Mouse (Mus musculus): Measurements from ENCODE around the gene Thsd1. TPM values are rescaled to one million over a fixed set of nuclear protein-coding genes. Genes with fewer than 3 reads are reported as not detected.

Thsd1 gene
- total RNA-seq (2021), result 1 to 10 TPM in 1 of 2 experiments, under 1 TPM in 1; 0.89 to 1.3 TPM
- long read RNA-seq, experiment 1, full-length matches to known transcripts, result 2 of 3 reads
- long read RNA-seq, experiment 1, partial matches to known transcripts, result 1 of 3 reads
- long read RNA-seq, experiment 1, other reads (novel, unspliced or antisense), result 0 of 3 reads
- long read RNA-seq, experiment 2, full-length matches to known transcripts, result 3 of 3 reads
- long read RNA-seq, experiment 2, partial matches to known transcripts, result 0 of 3 reads
- long read RNA-seq, experiment 2, other reads (novel, unspliced or antisense), result 0 of 3 reads

DNA sequence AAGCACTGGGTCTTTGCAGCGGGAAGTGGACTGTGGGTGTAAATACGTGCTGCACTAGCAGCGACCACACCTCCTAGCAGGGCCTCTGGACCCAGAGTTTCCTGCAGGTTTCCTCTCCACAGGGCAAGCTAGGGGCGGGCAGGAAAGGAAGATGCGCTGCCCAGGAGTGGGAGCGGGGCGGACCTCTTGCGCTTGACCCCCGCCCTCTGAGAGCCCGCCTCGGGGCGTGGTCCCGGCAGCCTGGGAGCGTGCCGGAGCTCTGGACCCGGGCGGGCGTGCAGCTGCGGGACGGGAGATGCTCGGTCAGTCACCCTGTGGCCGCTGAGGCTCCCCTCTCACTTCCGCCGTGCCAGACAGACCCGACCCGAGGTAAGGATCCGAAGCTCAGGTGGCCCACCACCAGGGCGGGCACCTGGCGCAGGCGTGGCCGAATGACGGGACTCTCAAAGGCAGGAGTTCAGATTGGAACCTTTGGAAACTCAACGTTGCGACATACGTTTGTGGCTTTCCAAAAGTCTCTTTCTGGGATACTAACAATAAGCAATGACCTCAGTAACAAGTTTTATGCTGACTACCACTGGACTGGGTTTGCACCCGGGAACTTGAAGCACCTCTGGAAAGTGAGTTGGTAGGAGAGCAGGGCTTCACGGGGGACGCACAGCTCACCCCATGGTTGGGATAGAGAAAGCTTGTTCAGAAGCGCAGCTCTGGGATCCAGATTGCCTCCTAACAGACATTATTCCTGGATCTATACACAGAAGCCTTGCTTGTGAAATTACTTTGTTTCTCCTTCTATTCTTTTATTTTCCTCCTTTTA lies at the start of gene Thsd1:
Thsd1 (plus strand) TSS at position 253 of the 817 bp plus-strand sequence.
- DNase-seq (ENCODE audit: low spot score), result peak; percentile 61

GRCm38 (mm10) chr8:22184884-22185283 lies 42.2 kb upstream of the Thsd1 start:
- no peak for DNase-seq (ENCODE audit: low spot score)

GRCm38 (mm10) chr8:22185431-22186397 lies 41.4 kb upstream of the Thsd1 start, which contains the start of gene Ckap2:
TSS of gene Ckap2 (minus strand) at chr8:22185819.
- DNase-seq (ENCODE audit: low spot score), result peak; percentile 82

DNA sequence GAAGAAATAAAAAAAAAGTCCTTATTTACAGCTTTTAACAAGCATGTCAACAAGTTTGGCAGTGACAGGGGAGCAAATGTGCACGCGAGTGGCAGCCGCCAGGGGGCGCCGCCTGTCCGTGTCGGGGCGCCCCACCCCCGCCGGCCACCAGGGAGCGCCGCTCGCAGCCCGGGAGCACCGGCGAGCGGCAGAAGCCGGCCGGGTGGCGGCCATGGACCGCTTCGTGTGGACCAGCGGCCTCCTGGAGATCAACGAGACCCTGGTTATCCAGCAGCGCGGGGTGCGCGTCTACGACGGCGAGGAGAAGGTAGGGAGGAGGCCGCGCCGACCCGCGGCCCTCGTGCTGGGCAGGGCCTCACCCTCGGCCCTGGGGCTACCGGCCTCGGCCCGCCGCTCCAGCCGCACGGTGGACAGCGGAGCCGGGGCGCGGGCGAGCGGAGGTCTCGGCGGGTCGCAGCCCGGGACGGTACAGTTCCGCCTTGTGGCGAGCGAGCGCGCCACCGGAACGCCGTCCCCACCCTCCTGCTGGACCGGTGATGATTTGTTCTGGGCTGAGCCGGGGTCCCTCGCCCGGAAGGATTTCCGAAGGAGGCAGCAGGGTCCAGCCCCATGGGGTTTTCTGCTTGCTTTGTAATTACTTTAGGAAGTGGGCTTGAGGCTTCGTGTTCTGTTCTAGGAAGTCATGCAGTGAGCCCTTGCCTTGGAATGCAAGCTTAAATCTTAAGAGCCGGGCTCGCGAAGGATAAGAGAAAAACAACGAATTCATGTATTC lies 34.3 kb upstream of the Thsd1 start, which contains the start of gene Vps36:
Vps36 (plus strand) TSS at position 150 of the 772 bp plus-strand sequence.
- DNase-seq (ENCODE audit: low spot score), result peak; percentile 86

DNA sequence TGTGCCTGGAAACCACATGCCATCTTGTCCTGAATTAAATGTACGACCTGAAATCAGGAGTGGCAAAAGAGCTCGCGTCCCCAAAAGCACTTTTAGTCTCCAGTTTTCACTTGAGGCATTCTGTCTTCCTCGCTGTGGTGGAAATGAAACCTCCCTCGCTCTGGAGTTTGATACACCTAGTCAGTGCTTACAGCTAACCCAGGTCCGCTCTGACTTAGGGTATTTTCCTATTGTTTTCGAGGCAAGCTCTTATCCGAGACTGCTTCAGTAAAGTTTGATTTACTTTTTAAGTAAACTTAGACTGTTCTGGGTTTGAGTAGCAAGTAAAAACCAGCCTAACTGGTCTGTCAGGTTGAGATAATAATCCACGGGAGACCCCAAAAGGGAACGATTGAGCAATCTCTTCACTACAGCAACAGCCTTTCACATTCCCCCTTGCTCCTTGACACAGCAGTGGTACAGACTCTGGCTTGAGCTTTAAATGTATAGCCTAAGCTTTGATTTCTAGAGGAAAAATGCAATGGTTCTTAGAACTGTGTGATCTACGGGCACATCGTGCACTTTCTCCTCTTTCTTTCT lies 33.6 kb upstream of the Thsd1 start:
- DNase-seq (ENCODE audit: low spot score), result peak; percentile 9

DNA sequence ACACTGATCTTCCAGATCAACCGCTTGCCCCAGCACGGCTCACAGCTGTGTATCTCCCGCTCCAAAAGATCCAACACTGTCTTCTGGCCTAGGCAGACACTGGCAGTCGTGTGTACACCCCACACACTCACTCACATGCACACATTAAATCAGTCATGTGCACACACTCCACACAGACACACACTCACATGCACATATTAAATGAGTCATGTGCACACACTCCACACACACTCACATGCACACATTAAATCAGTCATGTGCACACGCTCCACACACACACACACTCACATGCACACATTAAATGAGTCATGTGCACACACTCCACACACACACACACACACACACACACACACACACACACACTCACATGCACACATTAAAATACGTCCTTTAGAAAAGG lies 29.2 kb upstream of the Thsd1 start:
- DNase-seq (ENCODE audit: low spot score), result no peak

- DNase-seq (ENCODE audit: low spot score), result no peak
Observed at GRCm38 (mm10) chr8:22199481-22199880, 27.6 kb upstream of the Thsd1 start.

DNA sequence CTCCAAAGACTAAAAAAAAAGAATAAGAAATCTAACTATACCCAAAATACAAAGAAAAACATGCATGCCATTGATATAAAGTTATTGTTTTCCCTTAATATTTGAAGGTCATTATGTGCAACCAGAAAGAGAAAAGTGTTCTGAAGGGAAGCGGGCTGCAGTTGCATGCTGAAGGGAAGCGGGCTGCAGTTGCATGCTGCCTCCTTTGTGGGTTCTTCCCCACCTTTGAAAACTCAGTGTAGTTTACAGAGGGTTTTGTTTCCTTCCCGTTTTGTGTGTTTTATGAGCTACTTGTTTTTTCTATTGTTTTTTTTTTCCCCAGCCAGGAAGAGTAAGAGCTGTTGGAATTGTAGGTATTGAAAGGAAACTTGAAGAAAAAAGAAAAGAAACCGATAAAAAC lies 19.6 kb upstream of the Thsd1 start:
- DNase-seq (ENCODE audit: low spot score), result no peak

DNA sequence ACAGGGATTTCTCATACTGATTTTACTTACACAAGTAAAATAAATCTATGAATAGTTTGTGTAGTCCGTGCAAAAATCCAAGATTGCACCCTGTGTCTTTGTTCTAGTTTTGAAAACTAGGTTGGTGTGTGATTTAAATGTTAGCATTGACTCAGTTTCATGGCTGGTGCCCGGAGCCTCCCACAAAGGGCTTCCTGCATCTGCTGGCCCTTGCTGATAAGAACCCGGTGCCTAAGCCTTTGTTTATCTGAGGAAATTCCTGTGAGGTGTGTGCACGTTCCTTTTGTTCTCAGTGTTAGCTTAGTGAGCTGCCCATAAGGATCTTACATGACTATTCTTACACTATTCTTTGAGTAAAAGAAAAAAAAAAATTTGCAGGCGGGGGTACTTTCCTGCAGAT lies 18.1 kb upstream of the Thsd1 start:
- no peak for DNase-seq (ENCODE audit: low spot score)

DNA sequence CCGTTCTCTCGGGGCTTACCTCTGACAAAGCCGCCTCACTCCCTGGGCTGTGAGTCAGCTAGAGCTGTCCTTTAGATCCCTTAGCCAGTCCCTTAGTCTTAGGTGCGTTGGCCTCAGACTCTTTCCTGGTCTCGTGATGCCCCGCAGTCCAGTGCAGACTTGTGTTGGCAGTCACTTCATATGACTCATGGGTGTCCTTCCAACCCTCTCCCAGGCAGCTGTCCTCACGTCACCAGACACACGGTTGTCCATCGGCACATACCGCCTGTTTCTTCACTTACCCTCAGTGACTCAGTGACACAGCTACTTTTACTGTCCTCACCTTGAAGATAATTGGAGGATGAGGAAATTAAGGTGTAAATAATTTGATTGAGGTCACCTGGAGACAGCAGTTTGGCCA lies 12.3 kb upstream of the Thsd1 start:
- peak; percentile 4 for DNase-seq (ENCODE audit: low spot score)

- DNase-seq (ENCODE audit: low spot score), result no peak
Observed at GRCm38 (mm10) chr8:22226361-22226760, 752 bp upstream of the Thsd1 start.

DNA sequence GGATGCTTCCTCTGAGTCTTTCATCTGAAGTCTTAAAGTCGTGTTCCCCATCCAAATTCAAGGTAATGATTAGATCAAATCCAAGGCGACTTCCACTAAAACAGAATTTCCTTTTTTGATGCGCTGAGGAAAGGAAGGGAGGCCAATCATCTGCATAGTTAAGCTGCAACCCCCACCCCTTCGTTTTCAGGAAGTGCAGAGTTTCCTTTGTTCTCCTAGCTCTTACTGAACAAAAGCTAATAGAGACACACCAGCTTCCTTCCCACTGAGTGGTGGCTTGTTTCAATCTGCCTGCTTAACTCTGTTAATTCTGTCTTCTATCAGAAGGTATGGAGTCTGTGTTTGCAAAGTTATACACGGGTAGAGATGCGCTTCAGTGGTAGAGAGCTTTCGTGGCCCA lies 1.5 kb downstream of the Thsd1 start:
- DNase-seq (ENCODE audit: low spot score), result no peak

DNA sequence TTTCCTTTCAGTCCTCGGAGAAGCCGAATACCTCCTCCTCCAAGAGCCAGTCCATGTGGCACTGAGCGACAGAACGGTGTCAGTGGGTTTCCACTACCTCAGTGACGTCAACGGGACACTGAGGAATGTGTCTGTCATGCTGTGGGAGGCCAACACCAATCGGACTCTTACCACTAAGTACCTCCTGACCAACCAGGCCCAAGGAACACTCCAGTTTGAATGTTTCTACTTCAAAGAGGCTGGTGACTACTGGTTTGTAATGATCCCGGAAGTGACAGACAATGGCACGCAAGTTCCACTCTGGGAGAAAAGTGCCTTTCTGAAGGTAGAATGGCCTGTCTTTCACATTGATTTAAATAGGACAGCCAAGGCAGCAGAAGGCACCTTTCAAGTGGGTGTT lies 15.9 kb downstream of the Thsd1 start:
- DNase-seq (ENCODE audit: low spot score), result no peak

DNA sequence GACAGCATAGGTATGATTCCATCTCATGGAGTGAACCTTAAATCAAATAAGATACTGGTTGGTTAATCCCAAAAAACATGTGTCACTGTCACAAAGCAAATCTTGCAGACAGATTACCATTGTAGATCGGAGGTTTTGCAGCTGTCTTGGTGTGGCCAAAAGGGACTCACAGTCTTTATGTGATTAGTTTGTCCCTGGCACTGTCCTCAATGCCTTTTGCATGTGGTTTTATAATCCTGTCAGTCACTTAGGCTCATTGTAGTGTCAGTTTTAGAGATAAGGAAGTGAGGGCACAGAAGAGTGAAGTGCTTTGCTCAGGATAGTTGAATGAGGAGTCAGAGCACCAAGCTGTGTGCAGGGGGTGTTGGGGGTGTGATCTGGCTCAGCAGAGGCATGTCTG lies 18.6 kb downstream of the Thsd1 start:
- no peak for DNase-seq (ENCODE audit: low spot score)

- DNase-seq (ENCODE audit: low spot score), result no peak
Observed at GRCm38 (mm10) chr8:22247956-22248355, 20.8 kb downstream of the Thsd1 start.

DNA sequence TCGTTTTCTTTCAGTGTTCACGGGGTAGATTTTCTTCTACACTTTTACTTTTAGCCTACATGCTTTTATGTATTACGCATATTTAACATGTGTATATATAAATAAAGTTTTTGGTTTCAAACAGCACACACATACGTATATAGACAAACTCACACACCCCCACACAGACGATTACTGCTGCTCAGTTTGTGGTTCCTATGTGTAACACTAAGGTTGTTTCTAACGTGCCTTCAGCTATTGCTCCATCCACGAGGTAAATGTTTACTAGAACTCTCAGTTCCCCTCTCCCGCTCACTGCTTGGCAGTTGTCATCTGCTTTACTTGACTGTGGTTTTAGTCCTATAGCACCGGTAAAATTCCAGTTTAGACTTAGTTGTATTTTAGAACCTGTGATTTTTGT lies 22.0 kb downstream of the Thsd1 start:
- no peak for DNase-seq (ENCODE audit: low spot score)

- no peak for DNase-seq (ENCODE audit: low spot score)
Observed at GRCm38 (mm10) chr8:22258946-22259450, 31.9 kb downstream of the Thsd1 start.

GRCm38 (mm10) chr8:22259531-22259930 lies 32.4 kb downstream of the Thsd1 start:
- no peak for DNase-seq (ENCODE audit: low spot score)

GRCm38 (mm10) chr8:22260091-22260722 lies 33.1 kb downstream of the Thsd1 start:
- DNase-seq (ENCODE audit: low spot score), result peak; percentile 4

DNA sequence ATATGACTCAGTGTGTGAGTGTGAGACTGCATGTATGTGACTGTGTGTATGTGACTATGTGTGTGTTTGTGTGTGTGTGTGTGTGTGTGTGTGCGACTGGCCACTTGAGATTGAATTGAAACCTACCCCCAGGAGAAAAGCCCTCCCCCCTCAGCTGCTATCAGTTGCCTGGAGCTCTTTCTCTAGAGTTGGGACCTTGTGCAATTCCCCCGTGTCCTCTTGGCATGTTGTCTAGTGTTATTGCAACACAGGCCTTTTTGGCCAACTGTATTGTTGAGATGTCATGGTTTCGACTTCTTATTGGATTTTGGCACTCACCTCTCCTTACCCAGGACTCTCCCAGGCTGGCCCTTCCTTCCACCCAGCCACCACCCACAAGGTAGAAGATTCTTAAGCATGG lies 35.2 kb downstream of the Thsd1 start:
- DNase-seq (ENCODE audit: low spot score), result peak; percentile 73
